Mouse (Mus musculus) embryonic stem cell, embryonic (primary cell): ENCODE data around the gene Dapk3.

Experiments
- CTCF ChIA-PET, 4 experiments: fragments of 300-600 bp in 2 of 4; fragments of 350-600 bp in 2 of 4; sonication (Branson Sonifier 250); formaldehyde crosslinking; loops; one replicate each; lab custom pipeline; 2022; ENCODE audit warnings: inconsistent platforms in 2 of 4; lab: Charles Lee
- POLR2A ChIA-PET, 4 experiments: fragments of 300-600 bp in 2 of 4; fragments of 350-600 bp in 2 of 4; sonication (Branson Sonifier 250); formaldehyde crosslinking; loops; one replicate each; lab custom pipeline; 2022; ENCODE audit warnings: antibody characterized with exemption in 4 of 4, inconsistent platforms in 1 of 4; lab: Charles Lee

Dapk3 gene

DNA sequence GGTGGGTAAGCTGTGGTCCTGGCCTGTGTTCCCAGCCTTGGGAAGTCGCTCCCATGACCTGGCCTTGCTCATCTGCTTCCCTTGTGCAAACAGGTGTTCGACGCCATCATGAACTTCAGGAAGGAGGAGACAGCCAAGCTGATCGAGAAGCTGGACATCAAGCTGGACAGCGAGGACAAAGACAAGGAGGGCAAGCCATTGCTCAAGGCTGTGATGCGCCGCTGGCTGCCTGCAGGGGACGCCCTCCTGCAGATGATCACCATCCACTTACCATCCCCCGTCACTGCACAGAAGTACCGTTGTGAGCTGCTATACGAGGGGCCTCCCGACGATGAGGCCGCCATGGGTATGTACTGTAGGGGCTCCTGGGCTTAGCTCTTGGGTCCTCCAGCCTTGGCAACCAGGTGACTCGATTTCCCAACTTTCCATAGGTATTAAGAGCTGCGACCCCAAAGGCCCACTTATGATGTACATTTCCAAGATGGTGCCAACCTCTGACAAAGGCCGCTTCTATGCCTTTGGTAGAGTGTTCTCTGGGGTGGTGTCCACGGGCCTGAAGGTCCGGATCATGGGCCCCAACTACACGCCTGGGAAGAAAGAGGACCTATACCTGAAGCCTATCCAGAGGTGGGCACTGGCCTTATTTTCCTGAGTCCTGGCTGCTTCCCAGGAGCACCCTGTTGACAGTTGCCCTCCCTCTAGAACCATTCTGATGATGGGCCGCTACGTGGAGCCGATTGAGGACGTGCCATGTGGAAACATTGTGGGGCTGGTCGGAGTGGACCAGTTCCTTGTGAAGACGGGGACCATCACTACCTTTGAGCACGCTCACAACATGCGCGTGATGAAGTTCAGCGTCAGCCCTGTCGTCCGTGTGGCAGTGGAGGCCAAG is 3.1 kb upstream of the Dapk3 start:
- CTCF ChIA-PET = interaction anchor here in 1 of 4 experiments (0.9 to 2.0 kb wide), 5 partner anchors 10 to 323 kb away, joined by 3 to 10 read pairs (median 3); partner anchors contain the start of genes Pip5k1c and Slc39a3
- POLR2A ChIA-PET = interaction anchor here in 3 of 4 experiments (0.6 to 9.9 kb wide), 37 partner anchors 11 to 328 kb away, joined by 3 to 189 read pairs (median 4); partner anchors contain the start of genes Map2k2 (in 2 of the 3), Pias4 (in 2 of the 3), Cactin (in 1 of the 3) and Fzr1 (in 1 of the 3)

DNA sequence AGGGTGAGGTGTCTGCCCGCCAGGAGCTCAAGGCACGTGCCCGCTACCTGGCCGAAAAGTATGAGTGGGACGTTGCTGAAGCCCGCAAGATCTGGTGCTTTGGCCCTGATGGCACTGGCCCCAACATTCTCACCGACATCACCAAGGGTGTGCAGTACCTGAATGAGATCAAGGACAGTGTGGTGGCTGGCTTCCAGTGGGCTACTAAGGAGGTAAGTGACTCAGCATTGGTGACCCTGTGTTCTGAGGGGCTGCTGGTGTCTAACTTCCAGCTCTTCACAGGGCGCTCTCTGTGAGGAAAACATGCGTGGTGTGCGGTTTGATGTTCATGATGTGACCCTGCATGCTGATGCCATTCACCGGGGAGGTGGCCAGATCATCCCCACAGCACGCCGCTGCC is 1.9 kb upstream of the Dapk3 start:
- POLR2A ChIA-PET = interaction anchor here in 2 of 4 experiments (0.8 to 9.9 kb wide), 13 partner anchors 11 to 342 kb away, joined by 3 to 189 read pairs (median 5); partner anchors contain the start of genes Cactin (in 2 of the 2), Map2k2 (in 2 of the 2) and Pias4 (in 2 of the 2)
- CTCF ChIA-PET = interaction anchor here in 3 of 4 experiments (0.5 to 1.5 kb wide), 3 partner anchors 10 to 1927 kb away, joined by 3 to 8 read pairs (median 6); no protein-coding TSS in a partner anchor

DNA sequence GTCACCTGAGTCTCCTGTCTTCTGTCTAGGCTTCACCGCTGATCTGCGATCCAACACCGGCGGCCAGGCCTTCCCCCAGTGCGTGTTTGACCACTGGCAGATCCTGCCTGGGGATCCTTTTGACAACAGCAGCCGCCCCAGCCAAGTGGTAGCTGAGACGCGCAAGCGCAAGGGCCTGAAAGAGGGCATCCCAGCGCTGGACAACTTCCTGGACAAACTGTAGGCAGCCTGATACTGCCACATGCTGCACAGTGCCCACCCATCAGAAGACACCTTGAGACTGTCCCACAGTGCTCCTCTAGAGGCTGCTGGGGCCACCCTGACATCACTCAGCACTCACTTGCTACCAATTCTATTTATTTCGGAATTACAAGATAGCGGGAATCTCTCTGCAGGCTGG is 945 bp upstream of the Dapk3 start:
- CTCF ChIA-PET = interaction anchor here in 3 of 4 experiments (0.5 to 1.5 kb wide), 4 partner anchors 9 to 1926 kb away, joined by 3 to 8 read pairs (median 4); no protein-coding TSS in a partner anchor
- POLR2A ChIA-PET = interaction anchor here in 3 of 4 experiments (0.6 to 9.9 kb wide), 16 partner anchors 10 to 341 kb away, joined by 3 to 189 read pairs (median 4); partner anchors contain the start of genes Cactin (in 2 of the 3), Map2k2 (in 2 of the 3), Pias4 (in 2 of the 3) and Sgta (in 1 of the 3)

DNA sequence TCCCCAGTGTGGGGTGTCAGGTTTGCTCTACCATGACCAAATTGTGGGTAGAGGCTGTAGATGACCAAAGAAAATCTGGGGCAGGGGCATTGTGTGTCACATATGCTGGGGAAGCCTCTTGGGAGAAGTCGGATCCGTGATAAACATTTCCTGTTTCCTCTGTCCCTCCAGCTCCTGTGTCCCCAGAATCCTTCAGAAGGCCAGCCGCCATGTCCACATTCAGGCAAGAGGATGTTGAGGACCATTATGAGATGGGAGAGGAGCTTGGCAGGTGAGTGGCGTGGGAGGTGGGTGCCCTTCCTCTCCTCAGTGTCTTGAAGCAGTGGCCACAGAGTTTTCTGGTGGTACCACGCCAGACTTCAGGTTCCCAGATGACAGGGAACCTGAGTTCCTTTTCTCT is 1.0 kb downstream of the Dapk3 start, which contains the start of gene 4930442H23Rik:
TSS of gene 4930442H23Rik (minus strand) at position 45 of the 400 bp plus-strand sequence.
- CTCF ChIA-PET = interaction anchor here in 2 of 4 experiments (0.8 to 1.2 kb wide), 3 partner anchors 11 to 368 kb away, joined by 3 read pairs; no protein-coding TSS in a partner anchor
- POLR2A ChIA-PET = interaction anchor here (0.5 to 3.0 kb wide), 19 partner anchors 8 to 772 kb away, joined by 3 to 30 read pairs (median 4); partner anchors contain the start of genes Pias4 (in 2 of the 4), Pip5k1c (in 2 of the 4), Eef2 (in 1 of the 4) and Gadd45b (in 1 of the 4)

DNA sequence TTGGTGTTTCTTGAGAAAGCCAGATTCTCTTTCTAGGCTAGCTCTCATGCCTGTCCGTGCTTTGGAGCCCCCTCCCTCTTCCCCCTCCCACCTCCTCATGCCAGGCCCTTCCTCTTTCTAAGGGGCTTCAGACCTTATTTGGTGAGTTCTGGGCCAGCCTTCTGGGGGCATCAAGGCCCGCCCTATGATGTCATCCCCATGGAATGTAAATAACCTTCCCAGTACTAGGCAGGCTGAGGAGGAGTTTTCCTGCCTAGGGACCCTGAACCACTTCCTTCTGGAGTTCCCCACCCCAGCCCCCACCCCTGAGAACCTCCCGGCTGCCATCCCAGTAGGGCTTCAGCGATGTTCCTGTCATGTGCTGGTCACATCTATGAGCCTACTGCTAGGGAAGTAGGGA is 2.0 kb downstream of the Dapk3 start:
- ChIA-PET CTCF (interaction anchor here in 2 of 4 experiments (0.8 to 1.0 kb wide), 3 partner anchors 9 to 367 kb away, joined by 3 to 6 read pairs (median 3); no protein-coding TSS in a partner anchor), POLR2A (interaction anchor here (0.7 to 3.0 kb wide), 15 partner anchors 8 to 254 kb away, joined by 3 to 30 read pairs (median 4); partner anchors contain the start of genes Eef2 (in 2 of the 4), Pias4 (in 2 of the 4), 4930404N11Rik (in 1 of the 4) and Gadd45b (in 1 of the 4))

DNA sequence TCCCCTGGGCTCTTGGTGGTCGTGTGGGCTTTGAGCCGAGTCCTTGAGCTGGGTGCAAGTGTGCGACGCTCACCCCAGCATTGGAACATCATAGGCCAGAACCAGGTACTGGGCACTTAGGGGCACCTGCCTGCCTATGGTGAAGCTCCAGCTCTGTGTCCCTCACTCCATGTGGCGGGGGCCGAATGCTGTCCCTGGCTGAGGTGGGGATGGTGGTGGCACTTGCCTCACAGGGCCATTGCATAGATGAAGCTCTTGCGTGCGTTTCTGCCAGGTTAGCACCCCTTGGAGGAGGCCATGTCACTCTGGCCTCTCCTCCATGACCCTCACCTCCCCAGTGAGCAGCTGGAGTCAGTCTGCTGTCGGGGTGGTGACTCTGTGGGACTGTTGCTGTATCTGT is 4.4 kb downstream of the Dapk3 start:
- POLR2A ChIA-PET = interaction anchor here (0.5 to 3.0 kb wide), 13 partner anchors 9 to 172 kb away, joined by 3 to 24 read pairs (median 4); partner anchors contain the start of genes Eef2 (in 2 of the 4) and Gng7 (in 1 of the 4)

DNA sequence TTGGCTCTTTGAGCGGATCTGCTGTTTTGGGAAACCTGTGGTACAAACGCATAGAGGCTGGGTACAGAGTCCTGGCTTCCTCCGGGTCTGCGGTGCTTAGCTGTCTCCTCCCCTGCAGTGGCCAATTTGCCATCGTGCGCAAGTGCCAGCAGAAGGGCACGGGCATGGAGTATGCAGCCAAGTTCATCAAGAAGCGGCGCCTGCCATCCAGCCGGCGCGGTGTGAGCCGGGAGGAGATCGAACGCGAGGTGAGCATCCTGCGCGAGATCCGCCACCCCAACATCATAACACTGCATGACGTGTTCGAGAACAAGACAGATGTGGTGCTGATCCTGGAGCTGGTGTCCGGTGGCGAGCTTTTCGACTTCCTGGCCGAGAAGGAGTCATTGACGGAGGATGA is 7.0 kb downstream of the Dapk3 start:
- POLR2A ChIA-PET = interaction anchor here (0.6 to 7.2 kb wide), 15 partner anchors 11 to 344 kb away, joined by 3 to 189 read pairs (median 5); partner anchors contain the start of genes Eef2 (in 2 of the 4), Fzr1 (in 1 of the 4), Gng7 (in 1 of the 4) and Map2k2 (in 1 of the 4)
- CTCF ChIA-PET = interaction anchor here in 3 of 4 experiments (0.6 to 5.0 kb wide), 15 partner anchors 9 to 321 kb away, joined by 3 to 35 read pairs (median 3); partner anchors contain the start of genes Atcay (in 1 of the 3), Pip5k1c (in 1 of the 3), Sgta (in 1 of the 3) and Tjp3 (in 1 of the 3)

More for the DNA sequence above, 4.4 kb downstream of the Dapk3 start:
- CTCF ChIA-PET = interaction anchor here in 2 of 4 experiments (0.5 to 1.6 kb wide), 5 partner anchors 11 to 177 kb away, joined by 3 to 5 read pairs (median 3); partner anchors contain the start of gene Pip5k1c (in 1 of the 2)

DNA sequence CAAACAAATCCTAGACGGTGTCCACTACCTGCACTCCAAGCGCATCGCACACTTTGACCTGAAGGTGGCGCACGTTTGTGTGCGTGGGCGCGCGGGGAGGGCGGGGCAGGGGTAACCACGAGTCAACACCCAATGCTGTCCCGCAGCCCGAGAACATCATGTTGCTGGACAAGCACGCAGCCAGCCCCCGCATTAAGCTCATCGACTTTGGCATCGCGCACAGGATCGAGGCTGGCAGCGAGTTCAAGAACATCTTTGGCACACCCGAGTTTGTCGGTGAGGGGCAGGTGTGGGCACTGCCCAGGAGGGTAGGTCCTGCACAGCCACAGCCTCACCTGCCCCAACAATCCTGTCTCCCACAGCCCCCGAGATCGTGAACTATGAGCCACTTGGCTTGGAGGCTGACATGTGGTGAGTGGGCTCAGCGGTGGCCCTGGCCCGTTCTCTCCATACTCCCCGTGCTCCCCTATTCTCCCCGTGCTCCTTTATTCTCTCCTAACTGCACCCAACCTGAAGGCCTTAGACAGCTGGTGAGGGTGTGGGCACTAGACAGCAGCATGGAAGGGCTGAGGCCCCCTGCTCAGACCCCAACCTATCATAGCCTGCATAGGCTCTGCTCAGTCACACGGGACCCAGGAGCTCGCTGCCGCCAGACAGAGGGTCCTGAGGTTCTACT is 7.6 kb downstream of the Dapk3 start:
- POLR2A ChIA-PET = interaction anchor here (0.5 to 7.2 kb wide), 34 partner anchors 11 to 344 kb away, joined by 3 to 189 read pairs (median 3); partner anchors contain the start of genes Eef2 (in 2 of the 4), Gadd45b (in 2 of the 4), Cactin (in 1 of the 4) and Fzr1 (in 1 of the 4)

DNA sequence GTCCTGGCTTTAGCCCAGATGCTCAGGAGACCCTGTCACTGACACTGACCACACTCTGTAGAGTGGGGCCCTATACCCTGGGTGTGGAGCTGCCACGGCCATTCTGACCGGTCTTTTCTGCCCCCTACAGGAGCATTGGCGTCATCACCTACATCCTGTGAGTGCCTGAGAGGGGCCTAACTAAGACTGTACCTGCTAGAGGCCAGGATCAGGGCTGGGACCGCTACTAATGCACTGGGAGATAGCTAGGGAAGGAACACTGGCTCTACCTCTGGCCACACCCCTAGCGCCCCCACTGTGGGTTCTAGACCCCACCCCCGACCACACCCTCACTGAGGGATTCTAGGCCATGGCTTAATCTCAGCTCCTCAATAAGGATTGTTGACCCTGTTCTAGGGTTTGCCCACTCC is 8.1 kb downstream of the Dapk3 start:
- CTCF ChIA-PET = interaction anchor here (0.5 to 5.0 kb wide), 36 partner anchors 10 to 324 kb away, joined by 3 to 35 read pairs (median 4); partner anchors contain the start of genes Atcay (in 1 of the 4), Hmg20b (in 1 of the 4), Pip5k1c (in 1 of the 4) and Sgta (in 1 of the 4)
- POLR2A ChIA-PET = interaction anchor here (0.5 to 7.2 kb wide), 42 partner anchors 11 to 546 kb away, joined by 3 to 189 read pairs (median 3); partner anchors contain the start of genes Eef2 (in 3 of the 4), Gadd45b (in 2 of the 4), Map2k2 (in 2 of the 4) and Pip5k1c (in 2 of the 4)

More for the DNA sequence above, 7.6 kb downstream of the Dapk3 start:
- CTCF ChIA-PET = interaction anchor here (0.6 to 5.0 kb wide), 29 partner anchors 9 to 320 kb away, joined by 3 to 35 read pairs (median 4); partner anchors contain the start of genes Atcay (in 1 of the 4), Pip5k1c (in 1 of the 4), Sgta (in 1 of the 4) and Tjp3 (in 1 of the 4)

DNA sequence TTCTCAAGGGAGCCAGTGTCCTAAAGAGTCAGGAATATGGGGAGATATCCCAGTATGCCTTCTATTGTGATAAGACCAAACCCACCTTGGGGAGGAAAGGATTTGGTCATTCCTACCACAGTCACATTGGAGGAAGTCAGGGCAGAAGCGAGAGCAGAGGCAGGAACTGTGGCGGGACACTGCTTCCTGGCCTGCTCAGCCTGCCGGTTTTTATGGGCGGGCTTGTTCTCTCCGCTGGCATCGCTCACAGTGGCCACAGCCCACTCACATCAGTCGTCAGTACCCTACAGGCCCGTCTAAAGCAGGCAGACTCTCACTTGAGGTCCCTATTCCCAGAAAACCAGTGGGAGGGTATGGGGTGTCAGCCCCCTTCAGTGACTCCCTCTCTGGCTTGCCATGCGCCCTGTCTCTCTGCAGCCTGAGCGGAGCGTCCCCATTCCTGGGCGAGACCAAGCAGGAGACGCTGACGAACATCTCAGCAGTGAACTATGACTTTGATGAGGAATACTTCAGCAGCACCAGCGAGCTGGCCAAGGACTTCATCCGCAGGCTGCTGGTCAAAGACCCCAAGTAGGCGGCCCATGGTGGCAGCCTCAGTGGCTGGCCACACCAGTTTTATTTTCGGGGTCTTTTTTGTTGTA is 8.7 kb downstream of the Dapk3 start:
- POLR2A ChIA-PET = interaction anchor here (0.5 to 7.2 kb wide), 77 partner anchors 7 to 622 kb away, joined by 3 to 189 read pairs (median 4); partner anchors contain the start of genes Eef2 (in 4 of the 4), Map2k2 (in 3 of the 4), 4930442H23Rik (in 2 of the 4) and Dapk3 (in 2 of the 4)
- CTCF ChIA-PET = interaction anchor here (0.5 to 5.0 kb wide), 50 partner anchors 10 to 333 kb away, joined by 3 to 35 read pairs (median 4); partner anchors contain the start of genes Pip5k1c (in 2 of the 4), Eef2 (in 1 of the 4), Gna15 (in 1 of the 4) and Gng7 (in 1 of the 4)

DNA sequence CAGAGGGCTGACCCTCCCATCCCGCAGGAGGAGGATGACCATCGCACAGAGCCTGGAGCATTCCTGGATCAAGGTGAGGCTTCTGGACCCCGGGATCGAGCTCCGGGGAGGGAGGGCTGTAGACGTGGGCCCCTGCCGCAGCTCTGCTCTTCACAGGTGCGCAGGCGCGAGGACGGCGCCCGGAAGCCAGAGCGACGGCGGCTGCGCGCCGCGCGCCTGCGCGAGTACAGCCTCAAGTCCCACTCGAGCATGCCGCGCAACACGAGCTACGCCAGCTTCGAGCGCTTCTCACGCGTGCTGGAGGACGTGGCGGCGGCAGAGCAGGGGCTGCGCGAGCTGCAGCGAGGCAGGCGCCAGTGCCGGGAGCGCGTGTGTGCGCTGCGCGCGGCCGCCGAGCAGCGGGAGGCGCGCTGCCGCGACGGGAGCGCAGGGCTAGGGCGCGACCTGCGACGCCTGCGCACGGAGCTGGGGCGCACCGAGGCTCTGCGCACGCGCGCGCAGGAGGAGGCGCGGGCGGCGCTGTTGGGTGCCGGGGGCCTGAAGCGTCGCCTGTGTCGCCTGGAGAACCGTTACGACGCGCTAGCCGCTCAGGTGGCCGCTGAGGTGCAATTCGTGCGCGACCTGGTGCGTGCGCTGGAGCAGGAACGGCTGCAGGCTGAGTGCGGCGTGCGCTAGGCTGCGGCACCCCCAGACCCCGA is 9.6 kb downstream of the Dapk3 start:
- POLR2A ChIA-PET = interaction anchor here (0.6 to 7.2 kb wide), 97 partner anchors 8 to 623 kb away, joined by 3 to 189 read pairs (median 4); partner anchors contain the start of genes Eef2 (in 4 of the 4), Map2k2 (in 3 of the 4), Slc39a3 (in 3 of the 4) and 4930442H23Rik (in 2 of the 4)
- CTCF ChIA-PET = interaction anchor here (0.5 to 5.0 kb wide), 53 partner anchors 13 to 946 kb away, joined by 3 to 35 read pairs (median 5); partner anchors contain the start of genes Gna15 (in 2 of the 4), Pip5k1c (in 2 of the 4), Atcay (in 1 of the 4) and Celf5 (in 1 of the 4)

DNA sequence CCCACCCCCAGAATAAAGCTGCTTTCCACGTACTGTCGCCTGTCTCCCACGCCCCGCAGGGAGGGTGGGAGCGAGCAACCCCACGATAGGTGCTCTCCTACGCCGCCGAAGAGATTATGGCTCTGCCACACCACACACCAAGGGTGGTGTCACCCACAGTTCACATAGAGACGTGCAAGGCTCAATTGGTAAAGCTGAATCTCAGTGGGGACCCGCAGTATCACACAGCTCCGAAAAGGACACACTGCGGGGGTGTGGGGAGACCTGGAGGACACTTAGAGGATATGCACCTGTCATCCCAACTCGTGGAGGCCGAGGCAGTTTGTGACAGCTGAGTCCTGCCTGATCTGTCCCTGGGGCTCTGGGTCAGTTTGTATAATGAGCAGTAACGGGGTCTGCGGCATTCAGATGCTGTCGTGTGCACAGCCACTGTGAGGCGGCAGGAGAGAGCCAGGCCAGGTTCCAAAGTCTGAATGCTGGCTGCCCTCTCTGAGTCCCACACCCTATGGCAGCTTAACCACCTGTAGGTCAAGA is 10.2 kb downstream of the Dapk3 start:
- POLR2A ChIA-PET = interaction anchor here (0.6 to 7.2 kb wide), 86 partner anchors 9 to 517 kb away, joined by 3 to 189 read pairs (median 4); partner anchors contain the start of genes Eef2 (in 4 of the 4), Sgta (in 3 of the 4), 4930442H23Rik (in 2 of the 4) and Cactin (in 2 of the 4)
- CTCF ChIA-PET = interaction anchor here (0.6 to 5.0 kb wide), 49 partner anchors 10 to 947 kb away, joined by 3 to 35 read pairs (median 5); partner anchors contain the start of genes Pip5k1c (in 2 of the 4), Atcay (in 1 of the 4), Celf5 (in 1 of the 4) and Eef2 (in 1 of the 4)

DNA sequence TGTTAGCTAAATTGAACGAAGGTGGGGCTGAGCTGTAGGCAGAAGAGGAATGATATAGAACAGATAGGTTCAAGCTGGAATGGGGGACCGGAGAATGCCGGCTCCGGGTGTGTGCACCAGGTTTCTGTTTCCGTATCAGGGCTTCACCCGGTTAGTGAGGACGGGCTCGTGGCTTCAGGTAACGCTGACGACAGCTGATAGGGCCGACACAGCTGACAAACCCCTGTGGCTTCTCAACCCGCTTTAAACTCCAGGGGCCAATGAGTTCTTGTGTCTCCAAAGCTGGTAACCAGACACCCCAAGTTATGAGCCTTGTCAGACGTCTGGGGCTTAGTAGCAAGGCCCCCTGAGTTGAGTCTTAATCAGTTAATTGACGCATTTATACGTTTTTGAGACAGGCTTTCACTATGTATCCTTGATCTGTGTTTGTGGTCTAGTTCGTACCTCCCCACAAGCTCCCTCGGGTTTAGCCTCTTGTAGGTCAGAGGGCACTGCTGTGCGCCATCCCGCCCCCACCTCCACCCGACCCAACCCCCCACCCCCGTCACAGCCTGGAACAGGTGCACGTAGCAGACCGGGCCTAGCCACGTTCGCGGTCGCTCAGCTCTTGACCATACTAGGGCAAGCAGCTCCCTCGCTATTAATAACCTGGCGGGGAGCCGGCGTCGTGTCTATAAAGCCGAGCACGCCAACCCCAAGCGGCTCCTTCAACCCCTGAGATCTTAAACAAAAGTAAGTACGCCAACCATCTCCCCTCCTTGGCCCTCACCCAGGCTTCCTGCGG is 11.4 kb downstream of the Dapk3 start:
- ChIA-PET POLR2A (interaction anchor here (0.5 to 7.2 kb wide), 50 partner anchors 8 to 529 kb away, joined by 3 to 189 read pairs (median 4); partner anchors contain the start of genes Eef2 (in 3 of the 4), Pip5k1c (in 3 of the 4), 4930442H23Rik (in 2 of the 4) and Dapk3 (in 2 of the 4)), CTCF (interaction anchor here (0.6 to 5.0 kb wide), 30 partner anchors 9 to 356 kb away, joined by 3 to 35 read pairs (median 5); partner anchors contain the start of genes Pip5k1c (in 2 of the 4), Atcay (in 1 of the 4), Celf5 (in 1 of the 4) and Tjp3 (in 1 of the 4))
